In genomic region chr2:115860141-115860480, GRCm38 (mm10) we compare ENCODE assay signal across 7 mouse cellular contexts.
DNase-seq lines count a peak whose midpoint lies in the region; ATAC-seq lines count a peak whose summit lies in the region.

No protein-coding gene starts in this region.

- H3K27me3 ChIP-seq in intestine, embryonic 14.5 days (replicated peaks; ENCODE audit: control insufficient read depth, insufficient read depth, low read length) = peaks cover 9% of the 10 kb centered on the region; the same call in 1 of the 2 replicates
- peaks cover 55% of the 10 kb centered on the region for H3K27me3 ChIP-seq in liver, embryonic 16.5 days (ENCODE audit: control insufficient read depth, insufficient read depth, low read depth, low read length)

- peaks cover 21% of the 10 kb centered on the region for H3K36me3 ChIP-seq in intestine, embryonic 14.5 days (ENCODE audit: control insufficient read depth, insufficient read depth, low read length)
- no peaks in the 10 kb centered on the region for H3K36me3 ChIP-seq in liver, embryonic 16.5 days (ENCODE audit: control insufficient read depth, insufficient read depth)

- 0 out of 2 replicates have a peak, but pooled peaks have one; percentile 9 for ATAC-seq in common myeloid progenitor, adult 5-6 weeks (replicated peaks; ENCODE audit: low read depth, poor library complexity, severe bottlenecking)
- ATAC-seq in intestine, embryonic 14.5 days (replicated peaks; ENCODE audit: low FRiP score, low TSS enrichment, low read depth) = 0 out of 2 replicates have a peak, but pooled peaks have one; percentile 17
- no peak for ATAC-seq in liver, embryonic 16.5 days (ENCODE audit: low read depth)

- H3K9me3 ChIP-seq in intestine, embryonic 14.5 days (ENCODE audit: control insufficient read depth, low read length) = no peaks in the 10 kb centered on the region
- no peaks in the 10 kb centered on the region for H3K9me3 ChIP-seq in liver, embryonic 16.5 days (replicated peaks; ENCODE audit: control insufficient read depth, low read length)

- peak overlapping the region; percentile 12 for H3K4me3 ChIP-seq in intestine, embryonic 14.5 days (ENCODE audit: low read depth, low read length)
- peak overlapping the region; percentile 31 for H3K4me3 ChIP-seq in liver, embryonic 16.5 days (ENCODE audit: low read depth, low read length)

- H3K27ac ChIP-seq in intestine, embryonic 14.5 days (ENCODE audit: low read depth) = peak overlapping the region; percentile 62; the same call in 1 of the 2 replicates
- no peak overlapping the region for H3K27ac ChIP-seq in liver, embryonic 16.5 days (ENCODE audit: low read length)

- peak overlapping the region; percentile 48 for H3K4me2 ChIP-seq in intestine, embryonic 14.5 days (ENCODE audit: low read length)
- H3K4me2 ChIP-seq in liver, embryonic 16.5 days (ENCODE audit: low read depth, low read length) = peak overlapping the region; percentile 51

- DNase-seq in R1 (ENCODE audit: low read depth, low spot score) = peak; percentile 31
- DNase-seq in intestine, embryonic 14.5 days (ENCODE audit: low spot score) = peak; percentile 77
- peak; percentile 39 for DNase-seq in yolk sac, embryonic 10.5 days (ENCODE audit: low spot score)
- DNase-seq in layer of hippocampus, adult 8-10 months (ENCODE audit: low spot score in 2 of 2) = no peak
- DNase-seq in frontal cortex, postnatal 25 days (ENCODE audit: low spot score in 2 of 2) = no peak

- H3K9ac ChIP-seq in intestine, embryonic 14.5 days (ENCODE audit: low read length) = no peak overlapping the region
- no peak overlapping the region for H3K9ac ChIP-seq in liver, embryonic 16.5 days (ENCODE audit: low read depth, low read length)

- H3K4me1 ChIP-seq in intestine, embryonic 14.5 days (replicated peaks; ENCODE audit: control insufficient read depth, insufficient read depth, low read length) = peaks cover 30% of the 10 kb centered on the region
- H3K4me1 ChIP-seq in liver, embryonic 16.5 days (ENCODE audit: control insufficient read depth, low read depth, low read length) = no peaks in the 10 kb centered on the region

- under 1% methylated on average over 15 of the region's 15 CpGs for WGBS in intestine, embryonic 14.5 days
- WGBS in liver, embryonic 16.5 days (ENCODE audit: insufficient replicate concordance) = 2% methylated on average over 15 of the region's 15 CpGs

Comparison
In these comparisons a context has a peak if more than half of its experiments do, and no peak if none do; other contexts are left out.
1. DNase-seq: peak in R1 (single experiment), intestine, embryonic 14.5 days (single experiment) and yolk sac, embryonic 10.5 days (single experiment); none in layer of hippocampus, adult 8-10 months (0 of 2) and frontal cortex, postnatal 25 days (0 of 2).